Mouse (Mus musculus) limb, embryonic 14.5 days (tissue): ENCODE measurements around the gene Paox. TPM values are rescaled to one million over a fixed set of nuclear protein-coding genes. Genes with fewer than 3 reads are reported as not detected.

ENCODE experiments used
- ATAC-seq: fragments of 200-750 bp; cut with Nextera tagmentation; 2 replicates; pipeline ENCODE4 v1.8.0; 2017; ENCODE audit warnings: low read depth, moderate number of reproducible peaks, moderate TSS enrichment; ENCODE audit not compliant: low FRiP score
- DNase-seq: peaks from one replicate; pipeline ENCODE4 v3.0.0-alpha.2; 2015; ENCODE audit warnings: low spot score
- H3K27ac ChIP-seq: fragments of 300-500 bp; sonication (generic); replicated peaks from 2 replicates; pipeline ENCODE4 v1.5.1; 2014; ENCODE audit warnings: low read depth, mild to moderate bottlenecking, low read length, moderate library complexity, mixed read lengths
- H3K27me3 ChIP-seq: fragments of 300-500 bp; sonication (generic); 2 replicates; pipeline ENCODE4 v1.6.1; 2014; ENCODE audit warnings: low read length, mixed read lengths; ENCODE audit not compliant: control insufficient read depth, insufficient read depth
- H3K36me3 ChIP-seq: fragments of 300-500 bp; sonication (generic); 2 replicates; pipeline ENCODE4 v1.6.1; 2014; ENCODE audit warnings: mild to moderate bottlenecking, low read length, moderate library complexity, mixed read lengths; ENCODE audit not compliant: control insufficient read depth, insufficient read depth
- H3K4me1 ChIP-seq: fragments of 300-500 bp; sonication (generic); 2 replicates; pipeline ENCODE4 v1.6.1; 2014; ENCODE audit warnings: antibody characterized with exemption, low read length, mixed read lengths; ENCODE audit not compliant: control insufficient read depth, insufficient read depth
- H3K4me2 ChIP-seq: fragments of 300-500 bp; sonication (generic); replicated peaks from 2 replicates; pipeline ENCODE4 v1.6.1; 2014; ENCODE audit warnings: low read depth, mild to moderate bottlenecking, low read length, moderate library complexity; ENCODE audit not compliant: severe bottlenecking
- H3K4me3 ChIP-seq: fragments of 300-500 bp; sonication (generic); replicated peaks from 2 replicates; pipeline ENCODE4 v1.5.1; 2014; ENCODE audit warnings: low read length
- H3K9ac ChIP-seq: fragments of 300-500 bp; sonication (generic); 2 replicates; pipeline ENCODE4 v1.6.1; 2014; ENCODE audit warnings: mild to moderate bottlenecking, low read depth, low read length, moderate library complexity; ENCODE audit not compliant: severe bottlenecking
- H3K9me3 ChIP-seq: fragments of 300-500 bp; sonication (generic); 2 replicates; pipeline ENCODE4 v1.6.1; 2016; ENCODE audit warnings: low read length; ENCODE audit not compliant: control insufficient read depth
- POLR2A ChIP-seq: fragments of 200-500 bp; IDR thresholded peaks from 2 replicates; pipeline ENCODE4 v1.8.0; 2012; ENCODE audit warnings: inconsistent platforms, mild to moderate bottlenecking, moderate library complexity, borderline replicate concordance; ENCODE audit not compliant: insufficient read depth, insufficient read length; ENCODE audit errors: extremely low read depth
- WGBS: fragments of 180-500 bp; shearing (Covaris S2); extraction: QIAGEN DNeasy Blood & Tissue Kit; methylation state at CpG from one replicate; pipeline ENCODE4 v1.1.7; 2014; 5-methylcytosine and 5-hydroxymethylcytosine counted together
- polyA plus RNA-seq, 2 experiments: library from polyadenylated mRNA; depleted of rRNA in 1 of 2; stranded (reverse) in 1 of 2; unstranded in 1 of 2; fragments of >200 nt; fragmentation: Nextera tagmentation in 1 of 2; extraction: Ambion mirVana in 1 of 2; gene quantifications; 2 replicates each; pipeline versions ENCODE4 v1.2.1 to v1.2.3; 2012 to 2014

The Paox gene
- 12.6 and 13.5 TPM in 2 replicates for polyA plus RNA-seq (2012; rRNA removed)
- polyA plus RNA-seq (2014; fragmentation: Nextera tagmentation; extraction: Ambion mirVana) = 17.8 and 19.4 TPM in 2 replicates

- Histone ChIP-seq H3K9me3 (no peaks in the 10 kb centered on the region), H3K27ac (peak within 1 kb of the TSS; percentile 84), H3K27me3 (no peaks in the 10 kb centered on the region), H3K9ac (peak within 1 kb of the TSS; percentile 81), H3K4me1 (no peaks in the 10 kb centered on the region), H3K36me3 (peaks cover 22% of the 10 kb centered on the region), H3K4me3 (peak within 1 kb of the TSS; percentile 80), H3K4me2 (peak within 1 kb of the TSS; percentile 93)
- TF ChIP-seq POLR2A = no peak
- 2% methylated on average over 23 of the region's 23 CpGs for WGBS
- DNase-seq (peak; percentile 83), ATAC-seq (peak; percentile 83)
Measured at GRCm38 (mm10) chr7:140115583-140116328, at the start of gene Paox. Gene Paox, plus strand, starts transcription at chr7:140115799.

- no peaks in the 10 kb centered on the region for H3K4me1 ChIP-seq
- DNase-seq (no peak), ATAC-seq (no peak)
- peaks cover 7% of the 10 kb centered on the region for H3K27me3 ChIP-seq
- no peak overlapping the region for H3K9ac ChIP-seq
- 55% methylated on average over 6 of the region's 6 CpGs for WGBS
- H3K9me3 ChIP-seq = no peaks in the 10 kb centered on the region
- no peak overlapping the region for H3K4me2 ChIP-seq
- no peaks in the 10 kb centered on the region for H3K36me3 ChIP-seq
- no peak overlapping the region for H3K27ac ChIP-seq
- no peak overlapping the region for H3K4me3 ChIP-seq
- TF ChIP-seq POLR2A = no peak
Measured at GRCm38 (mm10) chr7:140067397-140067796, 48.2 kb upstream of the Paox start.

- H3K4me3 ChIP-seq = peak overlapping the region; percentile 18; the same call in 1 of the 2 replicates
- ATAC-seq (no peak), DNase-seq (no peak)
- H3K4me2 ChIP-seq = peak overlapping the region; percentile 38
- no peaks in the 10 kb centered on the region for H3K9me3 ChIP-seq
- no peaks in the 10 kb centered on the region for H3K27me3 ChIP-seq
- no peaks in the 10 kb centered on the region for H3K36me3 ChIP-seq
- H3K4me1 ChIP-seq = no peaks in the 10 kb centered on the region
- WGBS = 36% methylated on average over 37 of the region's 39 CpGs
- no peak for TF ChIP-seq POLR2A
- peak overlapping the region; percentile 28; the same call in 1 of the 2 replicates for H3K9ac ChIP-seq
- no peak overlapping the region for H3K27ac ChIP-seq
Measured at GRCm38 (mm10) chr7:140070042-140070711, 45.4 kb upstream of the Paox start.

DNA sequence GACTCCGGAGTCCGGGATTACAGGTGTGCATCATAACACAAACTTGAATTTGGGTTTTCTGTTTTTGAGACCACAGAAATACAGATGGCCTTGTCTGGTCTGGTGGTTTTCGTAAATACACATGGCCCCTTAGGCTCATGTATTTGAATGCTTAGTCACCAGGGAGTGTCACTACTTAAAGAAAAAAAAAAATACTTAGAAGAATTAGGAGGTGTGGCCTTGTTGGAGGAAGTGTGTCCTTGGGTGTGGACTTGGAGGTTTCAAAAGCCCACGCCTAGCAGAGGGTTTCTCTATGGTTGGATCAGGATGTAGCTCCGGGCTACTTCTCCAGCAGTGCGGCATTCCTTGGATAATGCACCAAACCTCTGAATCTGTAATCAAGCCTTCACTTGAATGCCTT is 37.9 kb upstream of the Paox start:
- Histone ChIP-seq H3K27me3 (peaks cover 24% of the 10 kb centered on the region), H3K27ac (no peak overlapping the region), H3K9ac (no peak overlapping the region), H3K4me1 (no peaks in the 10 kb centered on the region), H3K4me2 (no peak overlapping the region), H3K4me3 (no peak overlapping the region), H3K9me3 (no peaks in the 10 kb centered on the region), H3K36me3 (no peaks in the 10 kb centered on the region)
- TF ChIP-seq POLR2A = no peak
- DNase-seq (no peak), ATAC-seq (no peak)
- 65% methylated on average over 6 of the region's 6 CpGs for WGBS

GRCm38 (mm10) chr7:140078711-140079110 is 36.9 kb upstream of the Paox start:
- Histone ChIP-seq H3K36me3 (no peaks in the 10 kb centered on the region), H3K4me3 (no peak overlapping the region), H3K27ac (no peak overlapping the region), H3K4me2 (no peak overlapping the region), H3K9ac (no peak overlapping the region), H3K27me3 (peaks cover 24% of the 10 kb centered on the region), H3K9me3 (no peaks in the 10 kb centered on the region), H3K4me1 (no peaks in the 10 kb centered on the region)
- ATAC-seq = no peak
- peak; percentile 54 for DNase-seq
- WGBS = 6% methylated on average over 5 of the region's 5 CpGs
- TF ChIP-seq POLR2A = no peak
